Mouse (Mus musculus): Measurements from ENCODE around the gene Rprd1b.

GRCm38 (mm10) chr2:158133050-158133449 is 104.8 kb downstream of the Rprd1b start:
- no peak for TF ChIP-seq CTCF (IDR thresholded peaks at IDR 0.05; ENCODE audit: extremely low read depth, insufficient read depth, low read length)
- TF ChIP-seq POLR2A (IDR thresholded peaks at IDR 0.05; ENCODE audit: extremely low read depth, insufficient read depth, low read length), result no peak

All from cortical plate, adult 2 months (tissue).